Mouse (Mus musculus): Measurements from ENCODE around the gene Fgfr2.

Gene Fgfr2

DNA sequence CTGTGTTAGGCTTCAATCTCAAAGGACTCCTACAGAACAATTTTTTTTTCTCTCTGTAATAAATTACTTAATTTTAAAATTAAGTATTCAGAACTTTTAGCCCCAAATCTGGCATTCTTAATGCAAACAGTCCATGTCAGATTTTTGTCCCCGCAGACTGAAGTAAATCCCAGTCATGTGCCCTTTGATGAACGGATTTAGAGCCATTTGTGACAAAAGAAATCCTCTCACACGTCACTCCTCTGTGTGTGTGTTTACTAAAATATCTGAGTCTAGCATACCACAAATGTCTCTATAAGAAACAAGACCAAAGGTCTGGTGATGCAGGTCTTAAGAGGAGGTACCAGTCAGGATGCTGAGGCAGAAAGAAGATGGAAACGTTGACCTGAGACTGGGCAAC is 2906.9 kb downstream of the Fgfr2 start:
- no peak for DNase-seq (ENCODE audit: low spot score in 2 of 2)

- DNase-seq (ENCODE audit: low spot score in 2 of 2), result peak; percentile 41 to 42
Measured at GRCm38 (mm10) chr7:130215348-130216252, 2907.6 kb downstream of the Fgfr2 start.

DNA sequence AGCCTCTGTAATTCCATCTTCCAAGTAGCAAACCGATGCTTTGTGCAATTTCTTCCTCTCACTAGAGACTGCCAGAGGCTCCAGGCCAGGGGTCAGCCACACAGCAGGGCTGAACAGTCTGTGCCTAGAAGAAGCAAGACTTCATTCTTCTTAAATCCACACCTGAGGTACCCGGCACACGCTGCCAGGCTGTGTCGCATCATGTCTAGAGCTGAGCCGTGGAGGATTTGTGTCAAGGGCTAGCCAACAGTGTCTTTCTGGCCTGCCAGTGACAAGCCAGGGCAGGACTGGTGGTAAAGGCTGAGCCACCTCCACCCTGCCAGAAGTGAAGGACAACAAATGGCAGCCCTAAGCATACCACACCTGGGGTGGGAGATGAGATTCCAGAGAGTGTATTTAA is 2910.0 kb downstream of the Fgfr2 start:
- no peak for DNase-seq (ENCODE audit: low spot score in 2 of 2)

- no peak for DNase-seq (ENCODE audit: low spot score in 2 of 2)
Measured at GRCm38 (mm10) chr7:130211411-130211810, 2911.7 kb downstream of the Fgfr2 start.

DNA sequence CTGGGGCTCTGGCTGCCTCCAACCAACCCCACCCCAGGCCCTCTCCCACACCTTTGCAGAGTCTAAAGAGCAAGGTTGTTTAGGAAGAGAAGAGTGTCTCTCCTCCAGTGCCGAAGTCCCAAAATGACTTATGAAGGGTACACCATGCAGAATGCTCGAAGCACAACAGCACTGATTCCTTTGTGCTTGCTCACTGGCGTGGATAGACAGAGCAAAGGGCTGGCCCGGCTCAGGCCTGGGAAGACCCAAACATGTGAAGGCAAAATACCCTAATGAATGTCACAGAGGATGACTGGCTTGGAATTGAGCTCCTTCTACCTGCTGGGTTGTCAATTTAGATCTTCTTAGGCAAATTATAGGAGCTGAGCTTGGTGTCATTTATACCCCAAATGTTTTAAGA is 2914.5 kb downstream of the Fgfr2 start:
- no peak for DNase-seq (ENCODE audit: low spot score in 2 of 2)

GRCm38 (mm10) chr7:130206181-130206582 is 2917.0 kb downstream of the Fgfr2 start:
- no peak for DNase-seq (ENCODE audit: low spot score in 2 of 2)

DNA sequence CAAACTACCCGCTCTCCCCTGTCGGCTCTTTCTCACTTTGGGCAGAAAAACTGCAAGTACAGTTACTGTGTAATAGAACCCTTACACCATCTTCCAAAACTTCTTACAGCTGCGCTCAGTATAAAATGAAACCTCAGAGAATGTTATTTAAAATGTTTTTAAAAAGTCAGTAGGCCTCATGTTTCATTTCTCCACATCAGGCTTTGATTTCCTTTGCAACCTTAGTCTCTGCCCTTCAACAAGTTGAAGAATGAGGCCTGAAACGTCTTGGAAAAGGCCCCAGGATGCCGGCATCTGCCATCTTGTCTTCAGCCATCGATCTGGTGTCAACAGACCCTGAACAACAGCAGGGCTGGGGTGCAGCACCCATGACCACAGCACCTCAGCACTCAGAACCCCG is 2918.0 kb downstream of the Fgfr2 start:
- DNase-seq (ENCODE audit: low spot score in 2 of 2), result no peak

DNA sequence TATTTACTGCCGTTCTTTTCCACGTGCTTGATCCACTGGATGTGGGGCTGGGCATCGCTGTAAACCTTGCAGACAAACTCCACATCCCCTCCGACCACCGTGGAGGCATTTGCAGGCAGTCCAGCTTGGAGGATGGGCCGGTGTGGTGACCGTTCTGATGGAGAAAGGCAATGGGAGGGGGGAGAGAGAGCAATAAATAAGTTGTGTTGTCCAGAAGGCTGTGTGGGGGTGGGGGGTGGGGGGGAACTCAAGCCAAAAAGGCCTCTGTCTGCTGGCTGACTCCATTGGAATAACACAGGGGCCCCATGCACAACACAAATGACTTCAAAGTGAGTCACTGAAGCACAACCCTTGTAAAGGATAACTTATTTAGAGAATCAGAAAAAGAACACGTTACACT is 2922.1 kb downstream of the Fgfr2 start:
- DNase-seq (ENCODE audit: low spot score in 2 of 2), result no peak

- no peak for DNase-seq (ENCODE audit: low spot score in 2 of 2)
Measured at GRCm38 (mm10) chr7:130199951-130200350, 2923.2 kb downstream of the Fgfr2 start.

- no peak for DNase-seq (ENCODE audit: low spot score in 2 of 2)
Measured at GRCm38 (mm10) chr7:130199317-130199716, 2923.8 kb downstream of the Fgfr2 start.

DNA sequence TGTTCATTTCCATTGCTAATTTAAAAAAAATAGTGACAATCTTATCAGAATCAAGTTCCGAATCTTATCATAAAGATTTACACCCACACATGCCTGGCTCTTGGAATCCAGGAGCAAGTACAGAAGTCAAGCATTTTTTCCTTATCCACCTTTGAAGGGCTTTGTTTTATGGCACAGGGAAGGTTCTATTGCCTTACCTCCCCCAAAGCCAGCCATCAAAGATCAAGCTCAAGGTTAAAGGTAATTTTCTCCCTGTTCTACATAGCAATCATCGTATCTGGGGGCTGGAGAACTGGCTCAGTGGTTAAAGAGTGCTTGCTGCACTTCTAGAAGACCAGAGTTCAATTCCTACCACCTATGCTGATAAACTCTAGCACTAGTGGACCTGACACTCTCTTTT is 2928.1 kb downstream of the Fgfr2 start:
- DNase-seq (ENCODE audit: low spot score in 2 of 2), result no peak

GRCm38 (mm10) chr7:130190329-130190975 is 2932.7 kb downstream of the Fgfr2 start:
- DNase-seq (ENCODE audit: low spot score in 2 of 2), result no peak

DNA sequence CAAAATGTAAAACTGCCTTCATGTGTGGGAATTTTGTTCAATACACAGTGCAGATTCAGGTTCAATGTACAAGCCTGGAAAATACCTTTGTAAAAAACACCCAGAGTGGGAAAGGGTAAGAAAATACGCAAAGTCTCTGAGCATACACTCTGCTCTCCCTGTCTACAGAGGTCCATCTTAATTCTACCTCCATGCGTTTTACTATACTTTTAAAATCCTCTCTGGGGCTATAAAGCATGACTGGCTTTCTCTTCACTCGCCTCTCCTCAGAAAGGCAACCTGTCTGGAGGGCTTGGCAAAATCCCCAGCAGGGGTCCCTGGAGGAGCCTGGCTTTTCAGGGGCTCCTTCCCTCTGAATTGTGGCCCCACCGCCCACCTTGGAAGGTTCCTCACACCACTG is 2933.2 kb downstream of the Fgfr2 start:
- no peak for DNase-seq (ENCODE audit: low spot score in 2 of 2)

DNA sequence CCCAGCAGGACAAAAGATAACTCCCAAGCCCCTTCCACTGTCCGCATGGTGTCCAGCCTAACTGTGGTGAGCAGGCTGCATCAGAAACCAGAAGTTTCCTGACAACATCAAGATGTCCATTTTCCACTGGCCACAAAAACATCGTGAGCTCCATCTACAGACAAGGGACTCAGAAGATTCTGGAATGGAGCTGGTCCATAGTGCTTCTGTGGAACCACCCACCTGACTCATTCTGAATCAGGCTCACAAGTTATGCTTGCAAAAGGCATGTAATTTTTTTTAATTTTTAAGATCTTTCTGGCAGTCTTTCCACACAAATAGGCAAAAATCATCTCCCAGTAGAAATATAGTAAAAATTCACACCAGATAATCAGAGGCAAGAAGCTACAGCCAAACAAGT is 2935.0 kb downstream of the Fgfr2 start:
- no peak for DNase-seq (ENCODE audit: low spot score in 2 of 2)

DNA sequence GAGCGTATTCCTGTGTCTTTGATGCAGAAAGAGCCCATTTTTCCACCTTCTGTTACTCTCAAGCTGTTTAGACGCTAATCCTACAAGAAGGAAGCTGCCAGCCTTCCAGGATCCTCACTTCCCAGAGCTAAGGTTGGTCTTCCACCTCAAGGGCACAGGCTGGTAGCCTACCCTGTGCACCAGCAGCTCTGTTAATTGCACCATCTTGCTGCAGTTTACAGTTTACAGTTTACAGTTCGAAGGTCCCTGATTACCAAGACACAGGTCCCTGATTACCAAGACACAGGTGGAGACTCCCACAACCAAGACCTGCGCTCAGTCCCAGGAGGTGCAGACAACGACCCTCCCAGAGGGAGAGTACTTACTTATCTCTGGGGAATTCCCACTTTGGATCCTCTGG is 2938.3 kb downstream of the Fgfr2 start:
- DNase-seq (ENCODE audit: low spot score in 2 of 2), result no peak

- no peak for DNase-seq (ENCODE audit: low spot score in 2 of 2)
Measured at GRCm38 (mm10) chr7:130183960-130184359, 2939.2 kb downstream of the Fgfr2 start.

DNA sequence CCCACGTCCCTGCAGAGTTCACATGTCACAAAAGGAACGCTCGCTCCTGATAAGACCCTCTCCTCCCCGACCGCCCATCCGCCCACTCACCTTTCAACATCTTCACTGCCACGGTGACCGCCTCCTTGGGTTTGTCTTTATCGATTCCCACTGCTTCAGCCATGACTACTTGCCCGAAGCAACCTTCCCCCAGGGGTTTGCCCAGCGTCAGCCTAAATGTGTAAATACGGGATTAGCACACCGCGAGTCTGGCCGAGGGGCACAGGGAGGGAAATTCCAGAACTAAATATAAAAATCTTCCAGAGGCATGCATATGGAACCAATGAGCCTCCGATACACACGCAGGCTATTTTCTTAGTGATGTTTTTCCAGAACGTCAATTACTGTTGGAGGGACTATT is 2940.6 kb downstream of the Fgfr2 start:
- no peak for DNase-seq (ENCODE audit: low spot score in 2 of 2)

DNA sequence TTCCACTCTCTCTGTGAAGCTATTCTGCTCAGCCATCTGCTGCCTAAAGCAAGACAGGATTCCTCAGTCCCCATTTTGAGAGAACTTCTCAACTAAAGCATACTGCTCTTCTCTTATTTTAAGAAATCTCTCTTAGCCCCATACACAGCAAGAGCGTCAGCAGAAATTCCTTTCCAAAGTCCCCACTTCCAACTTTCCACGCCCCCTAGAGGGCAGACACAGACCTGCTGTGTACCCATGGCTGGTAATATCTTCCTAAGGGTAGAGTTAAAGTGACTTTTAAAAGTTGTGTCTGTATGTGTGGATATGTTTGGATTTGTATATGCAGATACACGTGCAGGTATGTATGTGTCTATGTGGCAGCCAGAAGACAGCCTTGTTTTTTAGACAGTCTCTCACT is 2944.2 kb downstream of the Fgfr2 start:
- no peak for DNase-seq (ENCODE audit: low spot score in 2 of 2)

DNA sequence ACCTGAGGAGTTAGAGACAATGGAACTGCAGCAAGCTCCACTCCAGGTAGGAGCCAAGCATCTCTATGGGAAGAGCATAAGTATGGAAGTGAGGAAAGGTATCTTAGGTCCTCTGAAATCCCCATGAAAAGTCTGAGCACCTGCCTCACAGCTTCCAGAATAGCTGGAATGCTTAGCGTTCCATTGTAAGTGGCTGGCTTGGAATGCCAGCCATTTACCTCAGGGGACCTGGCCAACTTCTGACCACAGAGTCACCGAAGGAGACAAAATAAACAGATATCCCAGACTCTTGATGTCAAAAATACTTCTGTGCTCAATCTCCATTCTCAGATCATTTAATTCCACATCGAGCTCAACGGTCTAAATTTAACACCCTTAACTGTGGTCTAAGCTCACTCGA is 2946.1 kb downstream of the Fgfr2 start:
- DNase-seq (ENCODE audit: low spot score in 2 of 2), result no peak

- peak in 1 of 2 experiments; percentile 8 for DNase-seq (ENCODE audit: low spot score in 2 of 2)
Measured at GRCm38 (mm10) chr7:130174525-130174924, 2948.6 kb downstream of the Fgfr2 start.

DNA sequence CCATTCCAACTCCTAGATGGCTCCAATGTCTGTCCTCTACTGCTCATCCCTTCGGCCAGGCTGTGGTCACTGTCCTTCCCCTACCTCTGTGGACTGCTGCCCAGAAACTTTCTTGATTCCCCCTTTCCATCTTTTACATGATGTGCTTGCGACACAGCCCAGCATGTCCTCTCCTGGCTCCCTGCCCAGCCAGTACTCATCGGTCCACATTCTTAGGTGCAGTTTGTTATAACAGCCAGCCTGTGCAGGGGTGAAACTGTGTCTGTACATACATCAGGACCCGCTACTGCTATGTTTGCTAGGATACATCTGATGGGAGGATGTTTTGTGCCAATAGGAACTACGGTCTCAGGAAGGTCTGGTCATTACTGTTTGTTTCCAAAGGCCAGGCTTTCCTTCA is 2949.2 kb downstream of the Fgfr2 start:
- DNase-seq (ENCODE audit: low spot score in 2 of 2), result no peak

DNA sequence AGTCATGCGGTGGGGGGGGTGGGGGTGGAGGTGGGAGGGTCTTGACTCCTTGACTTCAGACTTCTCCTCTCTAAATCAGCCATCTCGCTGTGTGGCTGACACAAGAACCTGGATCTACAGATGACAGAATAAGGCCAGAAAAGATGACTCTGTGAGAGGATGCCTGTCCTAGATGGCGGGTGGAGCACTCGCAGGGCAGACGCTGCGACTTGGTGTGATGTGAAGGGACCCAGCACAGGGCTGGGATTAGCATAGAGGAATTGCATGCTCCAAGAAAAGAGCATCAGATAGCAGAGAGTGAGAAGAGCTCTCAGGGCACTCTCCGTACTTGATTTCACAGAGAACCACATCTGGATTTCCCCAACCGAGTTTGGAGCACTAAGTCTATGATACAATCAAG is 2953.0 kb downstream of the Fgfr2 start:
- no peak for DNase-seq (ENCODE audit: low spot score in 2 of 2)

DNA sequence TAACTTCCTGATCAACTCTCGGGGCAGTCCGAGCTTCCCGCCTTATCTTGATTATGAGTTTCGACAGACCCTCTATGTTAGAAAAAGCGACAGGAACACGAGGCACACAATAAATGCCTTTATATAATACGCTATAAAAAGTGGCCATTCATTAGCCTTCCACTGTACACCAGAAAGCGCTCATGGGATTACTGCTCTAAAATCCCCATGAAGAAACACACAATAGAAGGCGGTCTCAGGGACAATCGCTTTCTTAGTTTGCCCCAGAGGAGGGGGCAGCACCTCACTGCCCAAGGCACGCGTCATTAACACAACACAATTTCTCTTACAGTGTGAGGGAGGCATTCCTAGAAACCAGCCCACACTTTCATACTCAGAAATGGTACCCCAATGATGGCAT is 2954.9 kb downstream of the Fgfr2 start:
- DNase-seq (ENCODE audit: low spot score in 2 of 2), result no peak
